Mouse (Mus musculus) heart, adult 2 months (tissue): ENCODE measurements around the gene Mgmt. TPM values are rescaled to one million over a fixed set of nuclear protein-coding genes. Genes with fewer than 3 reads are reported as not detected.

Source experiments
- DNase-seq, 2 experiments: peaks; one replicate each; pipeline ENCODE4 v3.0.0; 2021
- H3K27ac ChIP-seq: fragments of 200-600 bp; 2 replicates; pipeline ENCODE4 v1.8.1; 2022
- H3K27me3 ChIP-seq: fragments of 200-500 bp; 2 replicates; pipeline ENCODE4 v1.6.1; 2012; ENCODE audit warnings: mild to moderate bottlenecking, low read length, inconsistent platforms, mixed read lengths; ENCODE audit not compliant: control insufficient read depth, insufficient read depth
- H3K36me3 ChIP-seq: fragments of 200-500 bp; 2 replicates; pipeline ENCODE4 v1.6.1; 2012; ENCODE audit warnings: low read length, inconsistent platforms; ENCODE audit not compliant: control insufficient read depth, insufficient read depth
- H3K4me1 ChIP-seq: fragments of 200-500 bp; 2 replicates; pipeline ENCODE4 v1.6.1; 2011; ENCODE audit warnings: low read length; ENCODE audit not compliant: control insufficient read depth, insufficient read depth
- H3K4me3 ChIP-seq: fragments of 200-600 bp; 2 replicates; pipeline ENCODE4 v1.8.1; 2022
- H3K79me2 ChIP-seq: fragments of 200-500 bp; replicated peaks from 2 replicates; pipeline ENCODE4 v1.6.1; 2012; ENCODE audit warnings: mild to moderate bottlenecking, inconsistent platforms, low read length, moderate library complexity, mixed read lengths; ENCODE audit not compliant: control insufficient read depth, insufficient read depth
- H3K9ac ChIP-seq: fragments of 200-500 bp; 2 replicates; pipeline ENCODE4 v1.6.1; 2012; ENCODE audit warnings: low read depth, mild to moderate bottlenecking, control low read depth, inconsistent platforms, low read length, mixed read lengths
- CTCF ChIP-seq: fragments of 200-600 bp; IDR thresholded peaks from 2 replicates; pipeline ENCODE4 v1.8.1; 2022; ENCODE audit warnings: antibody characterized with exemption, mild to moderate bottlenecking, moderate library complexity
- EP300 ChIP-seq: fragments of 200-500 bp; IDR thresholded peaks from 2 replicates; pipeline ENCODE4 v1.6.1; 2011; ENCODE audit warnings: low read depth, low read length, control low read depth; ENCODE audit not compliant: insufficient read depth
- POLR2A ChIP-seq: fragments of 200-500 bp; IDR thresholded peaks from 2 replicates; pipeline ENCODE4 v1.6.1; 2011; ENCODE audit warnings: mild to moderate bottlenecking, low read depth, low read length, control low read depth; ENCODE audit not compliant: insufficient read depth
- WGBS: fragments of 180-500 bp; shearing (Covaris S2); methylation state at CpG from one replicate; pipeline ENCODE4 v1.1.7; 2018; 5-methylcytosine and 5-hydroxymethylcytosine counted together
- intact Hi-C: fragments of 180-260 bp; cut with DNase I; formaldehyde crosslinking; loops from one replicate; pipeline ENCODE4 v1.15.1; 2025
- polyA plus RNA-seq: library from polyadenylated mRNA; depleted of rRNA; stranded (reverse); fragments of >200 nt; gene quantifications from 2 replicates; pipeline ENCODE4 v1.2.3, GENCODE M21; 2012
- total RNA-seq, 2 experiments: library from RNA; stranded (reverse); gene quantifications; 2 replicates each; pipeline ENCODE4 v1.2.3; 2021

The Mgmt gene
- total and polyA plus RNA-seq, 3 experiments, result 3.6 to 3.8 (median 3.7) TPM

GRCm38 (mm10) chr7:137128726-137129125 lies 234.3 kb downstream of the Mgmt start:
- Histone ChIP-seq H3K27me3 (no peaks in the 10 kb centered on the region), H3K27ac (no peak overlapping the region), H3K4me3 (no peak overlapping the region), H3K4me1 (no peaks in the 10 kb centered on the region; the same call in 1 of the 2 replicates), H3K9ac (no peak overlapping the region), H3K79me2 (no peaks in the 10 kb centered on the region), H3K36me3 (no peaks in the 10 kb centered on the region)
- no peak for DNase-seq
- WGBS, result 88% methylated on average over 8 of the region's 8 CpGs
- TF ChIP-seq EP300 (no peak), POLR2A (no peak), CTCF (no peak)
- intact Hi-C loops, result no loop called here

- TF ChIP-seq CTCF (no peak), POLR2A (no peak), EP300 (no peak)
- Histone ChIP-seq H3K79me2 (no peaks in the 10 kb centered on the region), H3K27me3 (no peaks in the 10 kb centered on the region), H3K27ac (no peak overlapping the region), H3K36me3 (no peaks in the 10 kb centered on the region), H3K4me3 (no peak overlapping the region), H3K4me1 (no peaks in the 10 kb centered on the region; the same call in 1 of the 2 replicates), H3K9ac (no peak overlapping the region)
- no peak for DNase-seq
- intact Hi-C loops, result no loop called here
- WGBS, result 93% methylated on average over 10 of the region's 10 CpGs
These were observed 235.8 kb downstream of the Mgmt start for GRCm38 (mm10) chr7:137130211-137130610.

- H3K4me3 ChIP-seq, result no peak overlapping the region
- H3K27me3 ChIP-seq, result no peaks in the 10 kb centered on the region
- TF ChIP-seq CTCF (no peak), POLR2A (no peak), EP300 (no peak)
- no peaks in the 10 kb centered on the region; the same call in 1 of the 2 replicates for H3K4me1 ChIP-seq
- 75% methylated on average over 5 of the region's 5 CpGs for WGBS
- no peak overlapping the region for H3K9ac ChIP-seq
- no peak for DNase-seq
- H3K79me2 ChIP-seq, result no peaks in the 10 kb centered on the region
- no peaks in the 10 kb centered on the region for H3K36me3 ChIP-seq
- intact Hi-C loops, result no loop called here
- H3K27ac ChIP-seq, result no peak overlapping the region
These were observed 237.5 kb downstream of the Mgmt start for GRCm38 (mm10) chr7:137131957-137132356.

GRCm38 (mm10) chr7:137138101-137138500 lies 243.7 kb downstream of the Mgmt start:
- TF ChIP-seq EP300, result no peak
- TF ChIP-seq CTCF, result no peak
- TF ChIP-seq POLR2A, result no peak
- H3K36me3 ChIP-seq, result no peaks in the 10 kb centered on the region
- H3K9ac ChIP-seq, result no peak overlapping the region
- H3K4me3 ChIP-seq, result no peak overlapping the region
- no peak for DNase-seq
- H3K27me3 ChIP-seq, result no peaks in the 10 kb centered on the region
- H3K27ac ChIP-seq, result no peak overlapping the region
- 80% methylated on average over 5 of the region's 5 CpGs for WGBS
- intact Hi-C loops, result no loop called here
- H3K4me1 ChIP-seq, result no peaks in the 10 kb centered on the region
- H3K79me2 ChIP-seq, result no peaks in the 10 kb centered on the region

- no peak overlapping the region for H3K4me3 ChIP-seq
- TF ChIP-seq CTCF (no peak), EP300 (no peak), POLR2A (no peak)
- no peaks in the 10 kb centered on the region for H3K36me3 ChIP-seq
- no peaks in the 10 kb centered on the region for H3K4me1 ChIP-seq
- H3K79me2 ChIP-seq, result no peaks in the 10 kb centered on the region
- no peak overlapping the region for H3K9ac ChIP-seq
- intact Hi-C loops, result no loop called here
- no peak for DNase-seq
- H3K27ac ChIP-seq, result no peak overlapping the region
- no peaks in the 10 kb centered on the region for H3K27me3 ChIP-seq
- WGBS, result 73% methylated on average over 7 of the region's 7 CpGs
These were observed 245.9 kb downstream of the Mgmt start for GRCm38 (mm10) chr7:137140321-137140720.

GRCm38 (mm10) chr7:137141386-137141785 lies 247.0 kb downstream of the Mgmt start:
- no peak overlapping the region for H3K4me3 ChIP-seq
- no peak for DNase-seq
- H3K4me1 ChIP-seq, result no peaks in the 10 kb centered on the region
- no peaks in the 10 kb centered on the region for H3K79me2 ChIP-seq
- no peaks in the 10 kb centered on the region for H3K36me3 ChIP-seq
- 50% methylated on average over 3 of the region's 3 CpGs for WGBS
- no peak overlapping the region for H3K27ac ChIP-seq
- intact Hi-C loops, result no loop called here
- no peak for TF ChIP-seq POLR2A
- no peak for TF ChIP-seq CTCF
- no peak for TF ChIP-seq EP300
- no peak overlapping the region for H3K9ac ChIP-seq
- H3K27me3 ChIP-seq, result no peaks in the 10 kb centered on the region
